Mouse (Mus musculus): Measurements from ENCODE around the gene Slc51b. TPM values are rescaled to one million over a fixed set of nuclear protein-coding genes. Genes with fewer than 3 reads are reported as not detected.

Slc51b gene
- polyA plus RNA-seq, 1 experiment from 2014 or later = not detected

- WGBS = 26% methylated on average over 55 of the region's 96 CpGs
- H3K4me3 ChIP-seq (ENCODE audit: low read depth, low read length) = peak overlapping the region; percentile 51
- ATAC-seq (ENCODE audit: low read depth) (peak; percentile 54), DNase-seq (ENCODE audit: low spot score) (peak; percentile 53)
- H3K27me3 ChIP-seq (replicated peaks; ENCODE audit: control insufficient read depth, insufficient read depth, low read length) = peaks cover 37% of the 10 kb centered on the region
- peaks cover 4% of the 10 kb centered on the region; the same call in 1 of the 2 replicates for H3K4me1 ChIP-seq (ENCODE audit: control insufficient read depth, insufficient read depth, low read length)
- H3K4me2 ChIP-seq (ENCODE audit: low read depth, low read length) = peak overlapping the region; percentile 69
- no peaks in the 10 kb centered on the region for H3K36me3 ChIP-seq (ENCODE audit: control insufficient read depth, insufficient read depth, low read length)
- H3K9me3 ChIP-seq (ENCODE audit: control insufficient read depth, low read length) = no peaks in the 10 kb centered on the region
- no peak overlapping the region for H3K27ac ChIP-seq (replicated peaks; ENCODE audit: low read depth, low read length)
- peak overlapping the region; percentile 60 for H3K9ac ChIP-seq (ENCODE audit: low read depth, low read length)
Observed at GRCm38 (mm10) chr9:65390752-65391612, 31.8 kb downstream of the Slc51b start.

- Histone ChIP-seq H3K4me3 (ENCODE audit: low read depth, low read length) (no peak overlapping the region), H3K36me3 (ENCODE audit: control insufficient read depth, insufficient read depth, low read length) (no peaks in the 10 kb centered on the region), H3K9ac (ENCODE audit: low read depth, low read length) (no peak overlapping the region), H3K4me1 (ENCODE audit: control insufficient read depth, insufficient read depth, low read length) (peaks cover 4% of the 10 kb centered on the region; the same call in 1 of the 2 replicates), H3K27me3 (replicated peaks; ENCODE audit: control insufficient read depth, insufficient read depth, low read length) (peaks cover 24% of the 10 kb centered on the region), H3K9me3 (ENCODE audit: control insufficient read depth, low read length) (no peaks in the 10 kb centered on the region), H3K4me2 (ENCODE audit: low read depth, low read length) (no peak overlapping the region), H3K27ac (replicated peaks; ENCODE audit: low read depth, low read length) (no peak overlapping the region)
- DNase-seq (ENCODE audit: low spot score) (peak; percentile 24), ATAC-seq (ENCODE audit: low read depth) (peak; percentile 31; the same call in 1 of the 2 replicates)
- 26% methylated on average over 8 of the region's 8 CpGs for WGBS
Observed at GRCm38 (mm10) chr9:65386373-65387140, 36.2 kb downstream of the Slc51b start.

- Histone ChIP-seq H3K27ac (replicated peaks; ENCODE audit: low read depth, low read length) (no peak overlapping the region), H3K36me3 (ENCODE audit: control insufficient read depth, insufficient read depth, low read length) (no peaks in the 10 kb centered on the region), H3K27me3 (replicated peaks; ENCODE audit: control insufficient read depth, insufficient read depth, low read length) (0 out of 2 replicates have a peak, but pooled peaks cover 5% of the 10 kb centered on the region), H3K4me3 (ENCODE audit: low read depth, low read length) (no peak overlapping the region), H3K4me1 (ENCODE audit: control insufficient read depth, insufficient read depth, low read length) (peaks cover 4% of the 10 kb centered on the region; the same call in 1 of the 2 replicates), H3K9ac (ENCODE audit: low read depth, low read length) (no peak overlapping the region), H3K9me3 (ENCODE audit: control insufficient read depth, low read length) (no peaks in the 10 kb centered on the region), H3K4me2 (ENCODE audit: low read depth, low read length) (no peak overlapping the region)
- no peak for ATAC-seq (ENCODE audit: low read depth)
- DNase-seq (ENCODE audit: low spot score) = no peak
- 49% methylated on average over 3 of the region's 3 CpGs for WGBS
Observed at GRCm38 (mm10) chr9:65384276-65384675, 38.5 kb downstream of the Slc51b start.

- DNase-seq (ENCODE audit: low spot score) (no peak), ATAC-seq (ENCODE audit: low read depth) (no peak)
- Histone ChIP-seq H3K27me3 (replicated peaks; ENCODE audit: control insufficient read depth, insufficient read depth, low read length) (no peaks in the 10 kb centered on the region), H3K4me3 (ENCODE audit: low read depth, low read length) (no peak overlapping the region), H3K36me3 (ENCODE audit: control insufficient read depth, insufficient read depth, low read length) (no peaks in the 10 kb centered on the region), H3K4me2 (ENCODE audit: low read depth, low read length) (no peak overlapping the region), H3K9ac (ENCODE audit: low read depth, low read length) (no peak overlapping the region), H3K9me3 (ENCODE audit: control insufficient read depth, low read length) (no peaks in the 10 kb centered on the region), H3K27ac (replicated peaks; ENCODE audit: low read depth, low read length) (no peak overlapping the region), H3K4me1 (ENCODE audit: control insufficient read depth, insufficient read depth, low read length) (peaks cover 4% of the 10 kb centered on the region; the same call in 1 of the 2 replicates)
- WGBS = 47% methylated on average over 3 of the region's 3 CpGs
Observed at GRCm38 (mm10) chr9:65382751-65383097, 40.0 kb downstream of the Slc51b start.

GRCm38 (mm10) chr9:65382031-65382750 is 40.6 kb downstream of the Slc51b start:
- peaks cover 4% of the 10 kb centered on the region; the same call in 1 of the 2 replicates for H3K4me1 ChIP-seq (ENCODE audit: control insufficient read depth, insufficient read depth, low read length)
- no peak for ATAC-seq (ENCODE audit: low read depth)

GRCm38 (mm10) chr9:65381017-65381590 is 41.7 kb downstream of the Slc51b start:
- Histone ChIP-seq H3K27ac (replicated peaks; ENCODE audit: low read depth, low read length) (no peak overlapping the region), H3K4me2 (ENCODE audit: low read depth, low read length) (no peak overlapping the region), H3K27me3 (replicated peaks; ENCODE audit: control insufficient read depth, insufficient read depth, low read length) (no peaks in the 10 kb centered on the region), H3K36me3 (ENCODE audit: control insufficient read depth, insufficient read depth, low read length) (0 out of 2 replicates have a peak, but pooled peaks cover 6% of the 10 kb centered on the region), H3K9ac (ENCODE audit: low read depth, low read length) (no peak overlapping the region), H3K4me3 (ENCODE audit: low read depth, low read length) (no peak overlapping the region), H3K9me3 (ENCODE audit: control insufficient read depth, low read length) (no peaks in the 10 kb centered on the region), H3K4me1 (ENCODE audit: control insufficient read depth, insufficient read depth, low read length) (no peaks in the 10 kb centered on the region; the same call in 1 of the 2 replicates)
- WGBS = 70% methylated on average over 4 of the region's 4 CpGs
- no peak for DNase-seq (ENCODE audit: low spot score)
- ATAC-seq (ENCODE audit: low read depth) = no peak

More at GRCm38 (mm10) chr9:65382031-65382750, 40.6 kb downstream of the Slc51b start:
- 66% methylated on average over 6 of the region's 6 CpGs for WGBS
- no peaks in the 10 kb centered on the region for H3K27me3 ChIP-seq (replicated peaks; ENCODE audit: control insufficient read depth, insufficient read depth, low read length)
- H3K9ac ChIP-seq (ENCODE audit: low read depth, low read length) = no peak overlapping the region
- no peak overlapping the region for H3K4me3 ChIP-seq (ENCODE audit: low read depth, low read length)
- DNase-seq (ENCODE audit: low spot score) = no peak
- H3K4me2 ChIP-seq (ENCODE audit: low read depth, low read length) = no peak overlapping the region
- H3K27ac ChIP-seq (replicated peaks; ENCODE audit: low read depth, low read length) = no peak overlapping the region
- no peaks in the 10 kb centered on the region for H3K9me3 ChIP-seq (ENCODE audit: control insufficient read depth, low read length)
- H3K36me3 ChIP-seq (ENCODE audit: control insufficient read depth, insufficient read depth, low read length) = 0 out of 2 replicates have a peak, but pooled peaks cover 1% of the 10 kb centered on the region

GRCm38 (mm10) chr9:65375163-65375934 is 47.4 kb downstream of the Slc51b start:
- DNase-seq (ENCODE audit: low spot score) (no peak), ATAC-seq (ENCODE audit: low read depth) (no peak)
- no peaks in the 10 kb centered on the region for H3K4me1 ChIP-seq (ENCODE audit: control insufficient read depth, insufficient read depth, low read length)
- no peak overlapping the region; the same call in 1 of the 2 replicates for H3K9ac ChIP-seq (ENCODE audit: low read depth, low read length)
- no peak overlapping the region for H3K4me3 ChIP-seq (ENCODE audit: low read depth, low read length)
- H3K27me3 ChIP-seq (replicated peaks; ENCODE audit: control insufficient read depth, insufficient read depth, low read length) = no peaks in the 10 kb centered on the region
- no peak overlapping the region for H3K4me2 ChIP-seq (ENCODE audit: low read depth, low read length)
- peaks cover 11% of the 10 kb centered on the region; the same call in 1 of the 2 replicates for H3K36me3 ChIP-seq (ENCODE audit: control insufficient read depth, insufficient read depth, low read length)
- H3K27ac ChIP-seq (replicated peaks; ENCODE audit: low read depth, low read length) = no peak overlapping the region
- 77% methylated on average over 9 of the region's 9 CpGs for WGBS
- H3K9me3 ChIP-seq (ENCODE audit: control insufficient read depth, low read length) = no peaks in the 10 kb centered on the region
